Mouse (Mus musculus) intestine, embryonic 16.5 days (tissue): ENCODE results near the gene Mprip. TPM values are rescaled to one million over a fixed set of nuclear protein-coding genes. Genes with fewer than 3 reads are reported as not detected.

ENCODE experiments used
- ATAC-seq: fragments of 200-750 bp; cut with Nextera tagmentation; 2 replicates; pipeline ENCODE4 v1.8.0; 2017; ENCODE audit warnings: moderate TSS enrichment, moderate library complexity
- H3K27ac ChIP-seq: fragments of 300-500 bp; sonication (generic); 2 replicates; pipeline ENCODE4 v1.5.1; 2014; ENCODE audit warnings: mild to moderate bottlenecking, low read length
- H3K27me3 ChIP-seq: fragments of 300-500 bp; sonication (generic); replicated peaks from 2 replicates; pipeline ENCODE4 v1.6.1; 2014; ENCODE audit warnings: low read length, control low read depth, mixed read lengths; ENCODE audit not compliant: control insufficient read depth, insufficient read depth
- H3K36me3 ChIP-seq: fragments of 300-500 bp; sonication (generic); 2 replicates; pipeline ENCODE4 v1.6.1; 2014; ENCODE audit warnings: low read length, control low read depth; ENCODE audit not compliant: control insufficient read depth, insufficient read depth
- H3K4me1 ChIP-seq: fragments of 300-500 bp; sonication (generic); 2 replicates; pipeline ENCODE4 v1.6.1; 2014; ENCODE audit warnings: low read length, control low read depth, mixed read lengths; ENCODE audit not compliant: control insufficient read depth, insufficient read depth
- H3K4me2 ChIP-seq: fragments of 300-500 bp; sonication (generic); 2 replicates; pipeline ENCODE4 v1.6.1; 2014; ENCODE audit warnings: low read depth, low read length, control low read depth
- H3K4me3 ChIP-seq: fragments of 300-500 bp; sonication (generic); 2 replicates; pipeline ENCODE4 v1.5.1; 2014; ENCODE audit warnings: mild to moderate bottlenecking, low read length
- H3K9ac ChIP-seq: fragments of 300-500 bp; sonication (generic); 2 replicates; pipeline ENCODE4 v1.6.1; 2014; ENCODE audit warnings: low read depth, low read length
- H3K9me3 ChIP-seq: fragments of 300-500 bp; sonication (generic); 2 replicates; pipeline ENCODE4 v1.6.1; 2016; ENCODE audit warnings: low read length, control low read depth; ENCODE audit not compliant: control insufficient read depth
- WGBS: fragments of 180-500 bp; shearing (Covaris S2); extraction: QIAGEN DNeasy Blood & Tissue Kit; methylation state at CpG from one replicate; pipeline ENCODE4 v1.1.7; 2014; 5-methylcytosine and 5-hydroxymethylcytosine counted together
- polyA plus RNA-seq: library from polyadenylated mRNA; unstranded; fragments of >200 nt; fragmentation: Nextera tagmentation; extraction: Ambion mirVana; gene quantifications from 2 replicates; pipeline ENCODE4 v1.2.1, GENCODE M21; 2015

Mprip gene
- polyA plus RNA-seq, 1 experiment from 2014 or later = 25.2 TPM

GRCm38 (mm10) chr11:59649058-59649457 is 12.0 kb upstream of the Mprip start:
- H3K4me2 ChIP-seq = no peak overlapping the region
- H3K9ac ChIP-seq = no peak overlapping the region
- no peaks in the 10 kb centered on the region for H3K27me3 ChIP-seq
- no peak overlapping the region for H3K27ac ChIP-seq
- no peak for ATAC-seq
- no peaks in the 10 kb centered on the region for H3K36me3 ChIP-seq
- WGBS = 59% methylated on average over 4 of the region's 4 CpGs
- no peak overlapping the region for H3K4me3 ChIP-seq
- H3K4me1 ChIP-seq = no peaks in the 10 kb centered on the region
- H3K9me3 ChIP-seq = no peaks in the 10 kb centered on the region

DNA sequence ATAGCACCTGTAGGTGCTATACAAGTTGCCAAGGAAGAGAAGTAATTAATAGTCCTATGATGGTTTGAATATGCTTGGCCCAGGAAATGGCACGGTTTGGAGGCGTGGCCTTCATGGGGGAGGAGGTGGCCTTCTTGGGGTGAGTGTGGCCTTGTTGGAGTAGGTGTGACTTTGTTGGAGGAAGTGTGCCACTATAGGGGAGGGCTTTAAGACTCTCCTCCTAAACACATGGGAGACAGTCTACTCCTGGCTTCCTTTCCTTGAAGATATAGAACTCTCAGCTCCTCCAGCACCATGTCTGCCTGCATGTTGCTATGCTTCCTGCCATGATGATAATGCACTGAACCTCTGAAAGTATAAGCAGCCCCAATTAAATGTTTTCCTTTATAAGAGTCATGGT is 8.1 kb upstream of the Mprip start:
- Histone ChIP-seq H3K27me3 (no peaks in the 10 kb centered on the region), H3K4me2 (no peak overlapping the region), H3K4me1 (no peaks in the 10 kb centered on the region), H3K9me3 (no peaks in the 10 kb centered on the region), H3K9ac (no peak overlapping the region), H3K27ac (no peak overlapping the region), H3K36me3 (no peaks in the 10 kb centered on the region), H3K4me3 (no peak overlapping the region)
- WGBS = 73% methylated on average over 2 of the region's 2 CpGs
- ATAC-seq = no peak

GRCm38 (mm10) chr11:59653547-59653946 is 7.6 kb upstream of the Mprip start:
- Histone ChIP-seq H3K4me2 (no peak overlapping the region), H3K4me1 (no peaks in the 10 kb centered on the region), H3K9ac (no peak overlapping the region), H3K27me3 (no peaks in the 10 kb centered on the region), H3K4me3 (no peak overlapping the region), H3K36me3 (no peaks in the 10 kb centered on the region), H3K9me3 (no peaks in the 10 kb centered on the region), H3K27ac (no peak overlapping the region)
- ATAC-seq = no peak
- 91% methylated on average over 2 of the region's 2 CpGs for WGBS

GRCm38 (mm10) chr11:59655337-59655736 is 5.8 kb upstream of the Mprip start:
- Histone ChIP-seq H3K27me3 (no peaks in the 10 kb centered on the region), H3K4me1 (no peaks in the 10 kb centered on the region), H3K4me2 (no peak overlapping the region), H3K27ac (no peak overlapping the region), H3K9me3 (no peaks in the 10 kb centered on the region), H3K4me3 (no peak overlapping the region), H3K36me3 (no peaks in the 10 kb centered on the region), H3K9ac (no peak overlapping the region)
- no peak for ATAC-seq
- WGBS = 39% methylated on average over 5 of the region's 5 CpGs

DNA sequence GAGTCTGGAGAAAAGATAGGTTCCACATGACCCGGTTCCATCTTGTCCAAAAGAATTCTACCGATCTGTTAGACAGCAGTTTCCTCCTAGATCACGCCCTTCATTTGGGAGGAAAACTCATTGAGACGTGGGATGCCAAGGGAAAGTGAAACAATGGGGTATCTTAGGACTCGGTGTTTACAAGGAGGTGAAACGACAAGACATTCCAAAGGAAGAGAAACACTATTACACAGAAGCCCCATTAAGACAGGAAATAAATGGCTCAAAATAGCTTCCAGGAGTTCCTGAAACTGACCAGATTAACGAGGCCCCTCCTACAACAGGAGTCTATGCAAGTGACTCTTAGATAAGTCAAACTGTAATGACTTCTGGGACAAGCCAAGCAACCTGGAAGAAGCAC is 5.1 kb upstream of the Mprip start:
- H3K9me3 ChIP-seq = no peaks in the 10 kb centered on the region
- H3K4me1 ChIP-seq = no peaks in the 10 kb centered on the region
- ATAC-seq = no peak
- WGBS = 44% methylated on average over 7 of the region's 7 CpGs
- no peak overlapping the region for H3K4me2 ChIP-seq
- H3K27ac ChIP-seq = no peak overlapping the region
- no peak overlapping the region for H3K9ac ChIP-seq
- H3K36me3 ChIP-seq = no peaks in the 10 kb centered on the region
- H3K4me3 ChIP-seq = no peak overlapping the region
- no peaks in the 10 kb centered on the region for H3K27me3 ChIP-seq

DNA sequence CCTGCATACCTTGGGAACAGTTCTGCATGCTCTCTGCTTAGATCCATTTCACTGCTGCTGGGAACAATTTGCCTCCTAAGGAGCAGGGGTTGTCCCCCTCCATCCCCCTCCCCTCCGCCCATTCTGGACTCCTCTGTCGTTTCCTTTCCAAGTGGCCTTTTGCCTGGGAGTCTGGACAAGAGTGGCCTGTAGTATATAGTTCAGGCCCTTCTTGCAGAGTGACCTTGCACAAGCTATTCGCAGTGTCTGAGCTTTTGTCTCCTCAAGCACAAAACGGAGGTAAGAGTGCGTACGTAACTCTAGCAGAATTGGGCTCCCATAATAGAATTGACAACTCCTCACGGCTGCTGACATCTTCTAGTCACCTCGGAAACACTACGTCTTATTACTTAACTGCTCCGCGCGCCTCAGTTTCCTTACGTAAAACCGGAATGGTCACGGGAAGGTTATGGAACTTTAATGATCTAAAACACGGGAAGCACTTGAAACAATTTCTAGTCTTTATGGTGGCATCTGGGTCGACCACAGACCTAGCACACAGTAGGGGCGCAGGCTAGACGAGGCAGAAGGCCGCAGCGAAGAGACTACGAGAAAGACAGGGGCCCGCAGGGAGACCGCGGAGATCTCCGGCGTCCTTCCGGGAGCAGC is 620 bp downstream of the Mprip start:
- Histone ChIP-seq H3K4me2 (peak overlapping the region; percentile 77), H3K9ac (peak overlapping the region; percentile 81), H3K36me3 (no peaks in the 10 kb centered on the region), H3K27me3 (no peaks in the 10 kb centered on the region), H3K27ac (peak overlapping the region; percentile 72), H3K4me3 (peak overlapping the region; percentile 75), H3K9me3 (no peaks in the 10 kb centered on the region), H3K4me1 (peaks cover 33% of the 10 kb centered on the region)
- ATAC-seq = peak; percentile 15; the same call in 1 of the 2 replicates
- 4% methylated on average over 28 of the region's 28 CpGs for WGBS

GRCm38 (mm10) chr11:59662249-59662788 is 1.2 kb downstream of the Mprip start:
- under 1% methylated on average over 65 of the region's 82 CpGs for WGBS
- peak; percentile 99 for ATAC-seq

DNA sequence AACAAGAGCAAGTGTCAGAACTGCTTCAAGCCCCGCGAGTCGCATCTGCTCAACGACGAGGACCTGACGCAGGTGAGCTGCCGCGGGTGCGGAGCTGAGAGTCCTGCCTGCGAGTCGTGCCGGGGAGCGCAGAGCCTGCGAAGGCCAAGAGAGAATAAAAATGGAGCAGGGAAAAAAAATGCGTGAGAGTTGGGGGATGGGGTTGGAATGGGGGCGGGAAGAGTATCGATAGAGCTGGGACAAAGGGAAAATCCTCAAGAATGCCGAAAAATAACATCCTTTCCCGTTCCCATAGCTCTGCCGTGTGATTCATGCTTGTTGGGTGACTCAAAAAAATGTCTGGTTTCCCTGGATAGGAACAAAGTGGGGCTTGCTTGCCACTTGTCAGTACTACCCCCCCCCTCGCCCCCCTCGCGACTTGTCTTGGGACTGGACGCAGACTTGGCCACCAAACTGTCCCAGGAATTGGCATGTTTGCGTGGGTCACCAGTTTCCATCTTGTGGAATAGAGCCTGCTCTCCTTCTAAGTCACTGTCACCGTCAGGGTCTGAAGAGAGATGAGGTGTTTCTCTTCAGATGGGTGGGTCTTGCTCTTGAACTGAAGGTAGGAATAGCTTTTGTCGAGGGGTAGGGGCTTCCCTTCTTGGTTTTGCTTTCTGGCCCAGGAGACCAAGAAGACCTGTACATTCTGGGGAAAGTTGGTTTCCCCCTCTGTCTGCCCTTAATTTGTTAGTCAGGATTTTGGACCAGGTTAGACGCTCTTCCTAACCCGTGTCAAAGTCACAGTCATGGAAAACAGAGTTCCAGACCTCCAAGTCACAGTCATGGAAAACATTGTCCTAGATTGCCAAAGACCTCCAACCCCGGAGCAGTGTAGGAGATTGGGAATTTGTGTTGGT is 2.0 kb downstream of the Mprip start:
- no peaks in the 10 kb centered on the region for H3K36me3 ChIP-seq
- ATAC-seq = peak; percentile 14; the same call in 1 of the 2 replicates
- WGBS = 3% methylated on average over 30 of the region's 30 CpGs

More at GRCm38 (mm10) chr11:59662249-59662788, 1.2 kb downstream of the Mprip start:
- H3K36me3 ChIP-seq = no peaks in the 10 kb centered on the region
- peak overlapping the region; percentile 77 for H3K4me2 ChIP-seq
- H3K9me3 ChIP-seq = no peaks in the 10 kb centered on the region
- peak overlapping the region; percentile 91 for H3K27ac ChIP-seq
- no peaks in the 10 kb centered on the region for H3K27me3 ChIP-seq
- peak overlapping the region; percentile 81 for H3K9ac ChIP-seq
- peak overlapping the region; percentile 75 for H3K4me3 ChIP-seq
- H3K4me1 ChIP-seq = peaks cover 33% of the 10 kb centered on the region

GRCm38 (mm10) chr11:59663776-59664320 is 2.7 kb downstream of the Mprip start:
- Histone ChIP-seq H3K27me3 (no peaks in the 10 kb centered on the region), H3K4me1 (peaks cover 36% of the 10 kb centered on the region), H3K4me2 (peak overlapping the region; percentile 77), H3K9ac (peak overlapping the region; percentile 81), H3K36me3 (no peaks in the 10 kb centered on the region), H3K4me3 (peak overlapping the region; percentile 75), H3K9me3 (no peaks in the 10 kb centered on the region), H3K27ac (peak overlapping the region; percentile 34; the same call in 1 of the 2 replicates)
- no peak for ATAC-seq
- 12% methylated on average over 3 of the region's 3 CpGs for WGBS

More for the DNA sequence above, 2.0 kb downstream of the Mprip start:
- Histone ChIP-seq H3K27me3 (no peaks in the 10 kb centered on the region), H3K4me2 (peak overlapping the region; percentile 77), H3K9ac (peak overlapping the region; percentile 81), H3K27ac (peak overlapping the region; percentile 91), H3K4me3 (peak overlapping the region; percentile 75), H3K9me3 (no peaks in the 10 kb centered on the region), H3K4me1 (peaks cover 36% of the 10 kb centered on the region)
